Mouse (Mus musculus) small intestine, adult 2 months (tissue): ENCODE measurements at regions not wholly inside any gene's neighbourhood (a gene's known extent, or its start where the extent isn't known, plus 50 kb on each side); places are given as distances from the start of the nearest gene placed in this dataset.

Experiments
- CTCF ChIP-seq: fragments of 200-500 bp; IDR thresholded peaks from 2 replicates; pipeline ENCODE4 v1.5.1; 2012; ENCODE audit warnings: low read depth, mild to moderate bottlenecking, control low read depth, inconsistent platforms, low read length, moderate library complexity, mixed read lengths; ENCODE audit not compliant: insufficient replicate concordance, insufficient read length; ENCODE audit errors: extremely low read depth
- POLR2A ChIP-seq: fragments of 200-500 bp; IDR thresholded peaks from 2 replicates; pipeline ENCODE4 v1.6.1; 2012; ENCODE audit warnings: low read depth, mild to moderate bottlenecking, control low read depth, inconsistent platforms, low read length, moderate library complexity

GRCm38 (mm10) chr10:84317960-84318359, 122.4 kb downstream of the Nuak1 start:
- no peak for TF ChIP-seq POLR2A
- no peak for TF ChIP-seq CTCF
